Mouse (Mus musculus): ENCODE measurements around the gene Lypd6b.

GRCm38 (mm10) chr2:49752211-49752607, 35.3 kb upstream of the Lypd6b start:
- TF ChIP-seq POLR2A (IDR thresholded peaks at IDR 0.05; ENCODE audit: extremely low read depth, insufficient read depth, low read length) (no peak), CTCF (IDR thresholded peaks at IDR 0.05; ENCODE audit: low read depth, low read length) (no peak)
